Mouse (Mus musculus) frontal cortex, postnatal 25 days (tissue): ENCODE data around the gene St3gal4.
A peak's percentile ranks its signal among the peaks of the same experiment; 100 is the strongest.

ENCODE experiments used
- DNase-seq, 2 experiments: peaks; one replicate each; pipeline ENCODE4 v3.0.0; 2022; ENCODE audit warnings: low spot score in 2 of 2

St3gal4 gene

GRCm38 (mm10) chr9:35048449-35048848 is 70.6 kb downstream of the St3gal4 start:
- DNase-seq, result no peak

GRCm38 (mm10) chr9:35045756-35046155 is 73.3 kb downstream of the St3gal4 start:
- DNase-seq, result peak in 1 of 2 experiments; percentile 2

GRCm38 (mm10) chr9:35045031-35045531 is 74.0 kb downstream of the St3gal4 start:
- DNase-seq, result no peak

DNA sequence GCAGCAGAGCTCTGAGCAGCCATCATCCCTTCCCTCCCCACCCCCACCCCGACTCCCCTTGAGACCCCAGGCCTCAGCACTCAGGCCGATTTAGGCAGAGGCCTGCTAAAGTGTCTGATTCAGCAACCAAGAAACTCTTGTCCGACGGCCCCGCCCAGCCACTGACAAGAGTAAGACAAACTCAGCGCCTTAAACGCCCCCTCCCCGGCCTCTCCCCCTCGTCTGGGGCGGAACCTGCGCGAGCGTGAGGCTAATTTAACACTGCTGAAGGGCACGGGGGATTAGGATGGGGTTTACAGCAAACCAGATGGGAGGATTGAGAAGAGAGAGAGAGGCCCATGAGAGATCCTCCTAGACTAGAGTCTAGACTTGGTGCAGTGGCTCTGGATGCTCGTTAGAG is 74.6 kb downstream of the St3gal4 start:
- DNase-seq, result no peak

GRCm38 (mm10) chr9:35043619-35044018 is 75.4 kb downstream of the St3gal4 start:
- no peak for DNase-seq

GRCm38 (mm10) chr9:35041493-35041892 is 77.6 kb downstream of the St3gal4 start:
- no peak for DNase-seq

- DNase-seq, result no peak
These were observed 79.2 kb downstream of the St3gal4 start for GRCm38 (mm10) chr9:35039846-35040245.

DNA sequence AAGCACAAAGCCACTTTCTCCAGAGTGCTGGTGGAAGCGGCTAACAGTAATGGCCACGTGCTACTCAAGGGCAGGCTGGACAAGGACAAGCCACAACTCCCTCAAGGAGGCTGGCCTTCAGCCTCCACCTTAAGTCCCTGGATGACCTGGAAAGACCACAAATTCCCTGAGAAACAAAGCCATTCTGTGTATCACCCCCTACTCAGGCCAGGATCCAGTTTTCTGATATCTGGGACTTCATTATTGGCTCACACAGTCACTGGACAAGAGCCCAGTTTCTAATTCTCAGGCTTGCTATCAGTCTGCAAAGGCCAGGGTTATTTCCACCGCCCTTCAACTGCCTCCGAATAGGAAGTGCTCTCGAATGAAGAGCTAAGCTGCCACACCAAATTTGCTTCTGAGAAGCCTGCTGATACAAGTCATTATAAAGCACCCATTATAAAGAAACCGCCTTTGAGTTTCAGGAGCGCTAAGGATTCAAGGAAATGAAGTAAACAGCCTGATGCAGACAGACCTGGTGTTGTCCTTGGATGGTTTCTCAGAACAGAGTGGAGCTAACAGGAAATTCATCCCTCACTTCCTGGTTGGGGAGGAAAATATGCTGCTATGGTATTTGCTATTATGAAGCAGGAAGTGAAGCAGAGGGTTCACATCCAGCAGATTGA is 80.0 kb downstream of the St3gal4 start:
- no peak for DNase-seq

DNA sequence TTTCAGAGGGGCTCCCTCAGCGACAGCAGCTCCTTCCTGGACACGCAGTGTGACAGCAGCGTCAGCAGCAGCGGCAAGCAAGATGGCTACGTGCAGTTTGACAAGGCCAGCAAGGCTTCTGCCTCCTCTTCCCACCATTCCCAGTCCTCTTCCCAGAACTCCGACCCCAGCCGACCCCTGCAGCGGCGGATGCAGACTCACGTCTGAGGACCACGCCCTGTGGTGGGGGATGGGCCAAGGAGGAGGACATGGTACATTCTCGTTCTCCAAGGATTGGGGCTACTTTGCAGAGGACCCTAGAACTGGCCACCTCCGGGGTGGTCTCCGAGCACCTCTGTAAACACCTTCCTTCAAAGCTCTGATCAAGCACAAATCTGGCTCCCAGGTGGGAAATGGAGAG is 84.0 kb downstream of the St3gal4 start:
- DNase-seq, result no peak

- no peak for DNase-seq
These were observed 86.6 kb downstream of the St3gal4 start for GRCm38 (mm10) chr9:35032457-35032856.

DNA sequence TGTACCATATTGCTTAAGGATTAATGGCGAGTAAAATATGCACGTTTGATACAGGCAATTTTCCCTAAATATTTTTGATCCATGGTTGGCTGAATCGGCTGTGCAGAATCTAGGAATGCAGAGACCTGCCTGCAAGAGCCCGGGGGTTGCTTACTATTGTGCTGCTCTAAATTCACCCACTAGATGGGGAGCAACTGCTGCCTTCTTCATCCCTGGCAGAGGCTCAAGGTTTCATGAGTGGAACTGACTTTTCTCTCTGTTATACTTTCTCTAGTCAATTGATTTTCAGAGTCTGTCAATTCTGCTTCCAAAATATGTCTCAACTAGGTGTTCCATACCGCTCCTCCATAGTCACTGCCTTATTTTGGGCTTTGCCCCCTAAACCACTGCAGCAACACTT is 88.2 kb downstream of the St3gal4 start:
- no peak for DNase-seq

- no peak for DNase-seq
These were observed 91.6 kb downstream of the St3gal4 start for GRCm38 (mm10) chr9:35027382-35027997.

GRCm38 (mm10) chr9:35026897-35027311 is 92.2 kb downstream of the St3gal4 start:
- DNase-seq, result no peak

- no peak for DNase-seq
These were observed 92.8 kb downstream of the St3gal4 start for GRCm38 (mm10) chr9:35026311-35026710.

DNA sequence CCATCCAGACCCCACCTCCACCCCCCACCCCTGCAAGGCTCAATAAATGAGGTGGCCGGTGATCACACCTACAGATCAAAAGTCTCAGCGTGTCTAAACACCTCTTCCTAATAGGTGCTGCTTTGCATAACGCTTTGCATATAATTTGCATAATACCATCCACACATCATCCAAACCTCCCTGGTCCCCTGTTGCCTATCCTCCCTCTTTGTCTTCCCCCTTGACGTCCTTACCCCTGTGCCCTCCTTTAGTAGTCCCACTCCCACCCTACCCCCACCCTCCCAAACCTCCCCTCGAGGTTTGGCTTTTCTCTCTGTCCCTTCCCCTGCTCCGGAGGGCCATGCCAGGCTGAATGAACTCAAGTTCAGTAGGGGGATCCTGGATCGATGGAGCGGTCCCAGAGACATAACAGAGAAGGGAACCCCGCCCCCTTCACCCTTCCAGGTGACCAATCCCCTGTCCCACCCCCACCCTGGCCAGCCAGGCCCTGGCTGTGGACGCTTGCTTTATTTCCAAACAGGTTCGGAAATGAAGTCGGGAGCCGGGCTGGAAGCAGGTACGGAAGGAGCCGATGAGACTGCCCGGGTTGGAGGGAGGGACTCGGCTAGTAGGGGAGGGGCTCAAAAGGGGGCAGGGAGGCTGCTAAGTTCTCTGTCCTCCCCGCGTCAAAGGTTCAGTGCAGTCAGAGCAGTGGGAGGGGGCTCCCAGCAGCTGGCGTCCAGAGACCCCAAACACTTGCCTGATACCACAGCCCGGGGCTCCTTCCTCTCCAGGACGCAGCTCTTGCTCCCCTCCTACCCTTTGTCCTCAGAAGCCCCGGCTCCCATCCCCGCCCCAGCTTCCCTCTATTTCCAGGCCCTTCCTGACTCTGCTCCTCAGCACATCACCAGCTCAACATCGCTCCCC is 94.2 kb downstream of the St3gal4 start:
- DNase-seq, result no peak

DNA sequence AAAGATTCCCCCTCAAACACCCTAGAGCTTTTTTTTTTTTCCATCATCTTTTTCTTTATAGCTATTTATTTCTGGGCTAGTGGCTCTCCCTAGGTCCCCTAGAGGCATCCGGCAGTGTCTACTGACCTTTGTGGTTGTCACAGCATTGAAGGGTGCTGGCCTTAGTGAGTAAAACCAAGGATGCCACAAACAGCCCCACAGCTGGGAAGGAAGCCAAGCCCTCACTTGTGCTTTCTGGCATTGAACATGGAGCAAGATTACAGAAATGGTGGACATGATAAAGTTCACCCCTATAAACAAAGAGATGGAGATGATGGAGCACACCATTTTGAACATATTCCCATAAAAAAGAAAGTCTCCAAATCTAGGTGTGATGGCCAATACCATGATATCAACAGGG is 97.3 kb downstream of the St3gal4 start:
- no peak for DNase-seq

- DNase-seq, result no peak
These were observed 98.9 kb downstream of the St3gal4 start for GRCm38 (mm10) chr9:35020015-35020653.

DNA sequence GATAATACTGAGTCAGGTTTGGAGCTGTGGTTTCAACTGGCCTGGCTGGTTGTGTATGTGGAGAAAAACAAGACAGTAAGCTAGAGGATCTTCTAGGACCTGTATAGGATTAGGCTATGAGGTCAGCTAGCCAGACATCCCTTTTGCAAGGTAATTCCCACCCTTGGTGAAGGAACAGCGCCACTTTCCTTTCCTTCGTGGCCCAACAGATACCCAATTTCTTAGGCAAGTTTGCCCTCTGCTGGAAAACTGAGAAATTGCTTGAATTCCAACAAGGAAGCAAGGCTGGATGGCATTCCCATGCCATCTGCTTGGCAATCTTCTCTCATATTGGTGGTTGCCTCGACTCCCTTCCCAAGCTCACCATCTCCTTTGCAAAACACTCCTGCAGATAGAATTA is 99.7 kb downstream of the St3gal4 start:
- DNase-seq, result peak; percentile 31 to 67

GRCm38 (mm10) chr9:35018056-35018455 is 101.0 kb downstream of the St3gal4 start:
- no peak for DNase-seq

DNA sequence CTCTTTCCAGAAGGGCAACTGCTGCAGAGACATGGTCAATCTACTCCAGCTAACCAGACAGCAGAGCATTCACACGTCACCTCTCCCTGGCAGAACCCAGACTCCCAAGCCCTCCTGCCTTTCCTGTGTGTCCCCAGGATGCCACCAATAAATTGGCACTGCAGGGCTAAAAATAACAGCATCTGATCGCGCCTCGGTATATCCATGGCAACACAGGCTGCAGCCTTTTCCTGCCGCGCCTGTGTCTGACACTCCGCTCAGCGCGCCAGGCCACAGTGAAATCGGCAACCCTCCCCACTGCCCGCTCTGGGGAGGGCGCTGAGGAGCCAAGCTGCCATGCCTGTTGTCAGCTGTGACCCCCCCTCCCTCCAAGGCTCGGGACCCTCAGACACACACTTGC is 101.5 kb downstream of the St3gal4 start:
- peak; percentile 36 to 48 for DNase-seq

DNA sequence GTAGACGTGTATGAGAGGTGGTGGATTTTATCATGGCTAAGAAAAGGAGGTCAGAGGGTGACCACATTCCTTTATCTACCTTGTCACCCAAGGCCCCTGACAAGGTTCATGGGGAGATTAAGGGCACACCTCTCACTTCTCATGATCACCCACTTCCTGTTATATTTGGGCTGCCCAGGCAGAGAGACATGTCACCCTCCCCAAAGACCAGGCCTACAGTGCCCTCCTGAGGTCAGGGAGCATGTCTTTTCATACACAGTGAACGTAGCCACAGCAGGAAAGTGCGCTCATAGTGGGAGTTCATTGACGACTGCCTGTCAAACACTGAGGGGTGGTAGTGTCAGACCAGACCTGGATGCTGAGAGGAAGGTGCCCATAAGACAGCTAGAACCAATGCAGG is 102.3 kb downstream of the St3gal4 start:
- DNase-seq, result no peak
